Comparison of ENCODE assay signal across 9 mouse cellular contexts in the genomic region with DNA sequence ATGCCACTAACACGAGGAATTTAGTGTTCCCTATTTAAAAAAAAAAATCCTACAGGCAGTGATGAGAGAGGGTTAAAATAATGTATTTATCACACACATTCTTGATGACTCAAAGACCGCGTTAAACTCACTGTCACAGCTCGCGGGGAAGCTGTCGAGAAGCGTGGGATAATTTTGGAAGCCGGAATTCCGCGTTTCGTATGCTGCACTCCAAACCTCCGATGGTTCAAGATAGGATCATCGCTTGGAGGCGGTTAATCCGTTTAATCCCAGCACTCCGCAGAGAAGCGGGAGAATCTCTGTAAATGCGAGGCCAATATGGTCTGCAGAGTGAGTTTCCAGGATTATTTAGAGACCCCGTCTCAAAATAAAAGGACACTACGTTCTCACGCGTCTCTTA. TPM values are rescaled to one million over a fixed set of nuclear protein-coding genes. Genes with fewer than 3 reads are reported as not detected.
DNase-seq lines count a peak whose midpoint lies in the region; ATAC-seq and TF ChIP-seq lines count a peak whose summit lies in the region.
"Had no signal": no experiment of that assay in that cellular context is flagged by ENCODE, and none has a peak within 500 bp of the region (broad histone marks: within the 10 kb centered on the region; RNA-seq: fewer than 3 reads in every experiment).

No protein-coding gene starts in this region.

- 0 out of 2 replicates have a peak, but pooled peaks have one; percentile 9 for ATAC-seq in heart, embryonic 12.5 days (ENCODE audit: insufficient number of reproducible peaks, low FRiP score)
- ATAC-seq in embryonic facial prominence, embryonic 15.5 days (ENCODE audit: insufficient number of reproducible peaks, low FRiP score, low TSS enrichment, low read depth) = no peak
- peak; percentile 13; the same call in 1 of the 2 replicates for ATAC-seq in intestine, embryonic 14.5 days (replicated peaks; ENCODE audit: low FRiP score, low TSS enrichment, low read depth)
- ATAC-seq in liver, embryonic 16.5 days (ENCODE audit: low read depth) = no peak
- no peak for ATAC-seq in stomach, postnatal 0 days (ENCODE audit: low FRiP score, low TSS enrichment)

- no peak for TF ChIP-seq POLR2A in CH12.LX (IDR thresholded peaks at IDR 0.05; ENCODE audit: low read depth, low read length)

- WGBS in heart, embryonic 12.5 days = under 1% methylated on average over 22 of the region's 22 CpGs
- WGBS in embryonic facial prominence, embryonic 15.5 days = under 1% methylated on average over 22 of the region's 22 CpGs
- WGBS in intestine, embryonic 14.5 days = under 1% methylated on average over 22 of the region's 22 CpGs
- WGBS in liver, embryonic 16.5 days (ENCODE audit: insufficient replicate concordance) = 4% methylated on average over 22 of the region's 22 CpGs
- under 1% methylated on average over 22 of the region's 22 CpGs for WGBS in stomach, postnatal 0 days

- H3K36me3 ChIP-seq in heart, embryonic 12.5 days = peaks cover 20% of the 10 kb centered on the region
- H3K36me3 ChIP-seq in CH12.LX (replicated peaks in 1 of 2; ENCODE audit: control insufficient read depth in 1 of 2, insufficient read depth in 1 of 2, low read length in 1 of 2) = peaks cover 17 to 21% of the 10 kb centered on the region in 2 experiments
- peaks cover 17% of the 10 kb centered on the region for H3K36me3 ChIP-seq in embryonic facial prominence, embryonic 15.5 days
- peaks cover 21% of the 10 kb centered on the region for H3K36me3 ChIP-seq in intestine, embryonic 14.5 days (ENCODE audit: control insufficient read depth, insufficient read depth, low read length)
- peaks cover 17% of the 10 kb centered on the region for H3K36me3 ChIP-seq in liver, embryonic 16.5 days (ENCODE audit: control insufficient read depth, insufficient read depth)
- H3K36me3 ChIP-seq in stomach, postnatal 0 days (ENCODE audit: control insufficient read depth, insufficient read depth, low read length) = peaks cover 8% of the 10 kb centered on the region

- peak overlapping the region; percentile 93 for H3K27ac ChIP-seq in heart, embryonic 12.5 days (ENCODE audit: poor library complexity, severe bottlenecking)
- no peak overlapping the region for H3K27ac ChIP-seq in CH12.LX (ENCODE audit: insufficient read depth, low read depth)
- H3K27ac ChIP-seq in embryonic facial prominence, embryonic 15.5 days (replicated peaks) = peak overlapping the region; percentile 92
- H3K27ac ChIP-seq in intestine, embryonic 14.5 days (ENCODE audit: low read depth) = no peak overlapping the region; the same call in 1 of the 2 replicates
- peak overlapping the region; percentile 94 for H3K27ac ChIP-seq in liver, embryonic 16.5 days (ENCODE audit: low read length)
- H3K27ac ChIP-seq in stomach, postnatal 0 days (replicated peaks) = peak overlapping the region; percentile 90

- no peak for TF ChIP-seq RAD21 in CH12.LX (IDR thresholded peaks at IDR 0.05; ENCODE audit: low read depth, low read length)

- H3K9ac ChIP-seq in heart, embryonic 12.5 days = peak overlapping the region; percentile 87
- H3K9ac ChIP-seq in CH12.LX (ENCODE audit: insufficient read depth, low read depth) = peak overlapping the region; percentile 93
- H3K9ac ChIP-seq in embryonic facial prominence, embryonic 15.5 days = peak overlapping the region; percentile 21
- peak overlapping the region; percentile 95 for H3K9ac ChIP-seq in intestine, embryonic 14.5 days (ENCODE audit: low read length)
- H3K9ac ChIP-seq in liver, embryonic 16.5 days (ENCODE audit: low read depth, low read length) = peak overlapping the region; percentile 96
- peak overlapping the region; percentile 90 for H3K9ac ChIP-seq in stomach, postnatal 0 days (ENCODE audit: low read length)

- TF ChIP-seq CTCF in CH12.LX (conservative IDR thresholded peaks at IDR 0.05 in 1 of 2, IDR thresholded peaks at IDR 0.05 in 1 of 2; ENCODE audit: low read depth in 2 of 2, low read length in 2 of 2) = no peak
- TF ChIP-seq CTCF in stomach, postnatal 0 days (IDR thresholded peaks at IDR 0.05; ENCODE audit: low read depth) = no peak

- in situ Hi-C loops in CH12.LX (cut with MboI; ENCODE audit: low pct_ligation_motif_present, low pct_unique_long_range_greater_than_20kb, low sequenced_read_pairs) = no loop called here

- peaks cover 47% of the 10 kb centered on the region for H3K79me2 ChIP-seq in CH12.LX (replicated peaks; ENCODE audit: control insufficient read depth, extremely low read depth, insufficient read depth, poor library complexity, severe bottlenecking)

- H3K4me2 ChIP-seq in heart, embryonic 12.5 days = peak overlapping the region; percentile 96
- peak overlapping the region; percentile 63 for H3K4me2 ChIP-seq in CH12.LX (ENCODE audit: insufficient read depth, low read depth, poor library complexity, severe bottlenecking)
- peak overlapping the region; percentile 62 for H3K4me2 ChIP-seq in embryonic facial prominence, embryonic 15.5 days (replicated peaks)
- H3K4me2 ChIP-seq in intestine, embryonic 14.5 days (ENCODE audit: low read length) = peak overlapping the region; percentile 88
- peak overlapping the region; percentile 93 for H3K4me2 ChIP-seq in liver, embryonic 16.5 days (ENCODE audit: low read depth, low read length)
- H3K4me2 ChIP-seq in stomach, postnatal 0 days (replicated peaks; ENCODE audit: low read depth) = peak overlapping the region; percentile 78

- DNase-seq in heart, adult 11 months = no peak
- no peak for DNase-seq in CH12.LX (ENCODE audit: extremely low read depth)
- DNase-seq in intestine, embryonic 14.5 days (ENCODE audit: low spot score) = no peak
- DNase-seq in stomach, postnatal 0 days (ENCODE audit: low spot score) = no peak
- DNase-seq in spleen, postnatal 14 days (ENCODE audit: low spot score in 2 of 2) = no peak

- peak overlapping the region; percentile 69 for H3K4me3 ChIP-seq in heart, embryonic 12.5 days
- peak overlapping the region; percentile 88 to 95 (median 91) for H3K4me3 ChIP-seq in CH12.LX (replicated peaks in 1 of 3; ENCODE audit: low read depth in 2 of 3, low read length in 2 of 3, poor library complexity in 1 of 3)
- H3K4me3 ChIP-seq in embryonic facial prominence, embryonic 15.5 days (replicated peaks) = peak overlapping the region; percentile 96
- H3K4me3 ChIP-seq in intestine, embryonic 14.5 days (ENCODE audit: low read depth, low read length) = peak overlapping the region; percentile 97
- peak overlapping the region; percentile 96 for H3K4me3 ChIP-seq in liver, embryonic 16.5 days (ENCODE audit: low read depth, low read length)
- peak overlapping the region; percentile 86 for H3K4me3 ChIP-seq in stomach, postnatal 0 days (ENCODE audit: low read depth, low read length)

- H3K4me1 ChIP-seq in heart, embryonic 12.5 days (replicated peaks) = peaks cover 7% of the 10 kb centered on the region
- H3K4me1 ChIP-seq in CH12.LX (ENCODE audit: control insufficient read depth in 1 of 2, insufficient read depth in 2 of 2) = peaks cover 0 to 29% of the 10 kb centered on the region in 2 experiments; a peak in 2 of 4 replicates
- peaks cover 9% of the 10 kb centered on the region for H3K4me1 ChIP-seq in embryonic facial prominence, embryonic 15.5 days
- H3K4me1 ChIP-seq in intestine, embryonic 14.5 days (replicated peaks; ENCODE audit: control insufficient read depth, insufficient read depth, low read length) = peaks cover 8% of the 10 kb centered on the region
- H3K4me1 ChIP-seq in liver, embryonic 16.5 days (ENCODE audit: control insufficient read depth, low read depth, low read length) = peaks cover 40% of the 10 kb centered on the region
- no peaks in the 10 kb centered on the region for H3K4me1 ChIP-seq in stomach, postnatal 0 days (replicated peaks; ENCODE audit: control insufficient read depth, insufficient read depth)

- dilution Hi-C loops in CH12.LX (cut with MboI; ENCODE audit: extremely low pct_ligation_motif_present, extremely low pct_unique_long_range_greater_than_20kb, low sequenced_read_pairs) = no loop called here

- no peaks in the 10 kb centered on the region for H3K9me3 ChIP-seq in heart, embryonic 12.5 days (replicated peaks)
- no peaks in the 10 kb centered on the region for H3K9me3 ChIP-seq in CH12.LX (replicated peaks; ENCODE audit: low read length)
- H3K9me3 ChIP-seq in embryonic facial prominence, embryonic 15.5 days (replicated peaks) = no peaks in the 10 kb centered on the region
- H3K9me3 ChIP-seq in intestine, embryonic 14.5 days (ENCODE audit: control insufficient read depth, low read length) = no peaks in the 10 kb centered on the region
- no peaks in the 10 kb centered on the region for H3K9me3 ChIP-seq in liver, embryonic 16.5 days (replicated peaks; ENCODE audit: control insufficient read depth, low read length)
- no peaks in the 10 kb centered on the region for H3K9me3 ChIP-seq in stomach, postnatal 0 days (ENCODE audit: control insufficient read depth, low read length)

- no peaks in the 10 kb centered on the region for H3K27me3 ChIP-seq in heart, embryonic 12.5 days (replicated peaks)
- no peaks in the 10 kb centered on the region for H3K27me3 ChIP-seq in CH12.LX (replicated peaks)
- H3K27me3 ChIP-seq in embryonic facial prominence, embryonic 15.5 days = no peaks in the 10 kb centered on the region
- no peaks in the 10 kb centered on the region for H3K27me3 ChIP-seq in intestine, embryonic 14.5 days (replicated peaks; ENCODE audit: control insufficient read depth, insufficient read depth, low read length)
- no peaks in the 10 kb centered on the region for H3K27me3 ChIP-seq in liver, embryonic 16.5 days (ENCODE audit: control insufficient read depth, insufficient read depth, low read depth, low read length)
- no peaks in the 10 kb centered on the region for H3K27me3 ChIP-seq in stomach, postnatal 0 days (ENCODE audit: control insufficient read depth, insufficient read depth, low read length)

- TF ChIP-seq EP300 in CH12.LX (IDR thresholded peaks at IDR 0.05; ENCODE audit: low read length) = no peak
- TF ChIP-seq EP300 in stomach, postnatal 0 days (optimal IDR thresholded peaks at IDR 0.05) = no peak

RNA-seq across cellular contexts. Expression of gene Metap2, which starts 6.9 kb away (rescaled TPM):
- polyA plus RNA-seq in heart, embryonic 12.5 days (2016; fragmentation: Nextera tagmentation; extraction: Ambion mirVana) = 182 and 186 TPM in 2 replicates
- total RNA-seq in CH12.LX (2012; rRNA removed) (183 and 217 TPM in 2 replicates), CH12.LX (2014; rRNA removed) (211 and 225 TPM in 2 replicates)
- 710 and 994 TPM in 2 replicates for polyA plus RNA-seq in CH12.LX (2012; ENCODE audit: insufficient read length, low read depth)
- 174 and 185 TPM in 2 replicates for polyA plus RNA-seq in embryonic facial prominence, embryonic 15.5 days (2015; fragmentation: Nextera tagmentation; extraction: Ambion mirVana)
- 206 and 207 TPM in 2 replicates for polyA plus RNA-seq in intestine, embryonic 14.5 days (2014; fragmentation: Nextera tagmentation; extraction: Ambion mirVana)
- polyA plus RNA-seq in liver, embryonic 16.5 days (2015; fragmentation: Nextera tagmentation; extraction: Ambion mirVana) = 161 TPM in 2 replicates
- polyA plus RNA-seq in stomach, postnatal 0 days (2015; fragmentation: Nextera tagmentation; extraction: Ambion mirVana) = 112 and 126 TPM in 2 replicates

RNA-seq across cellular contexts. Expression of gene Usp44, which starts 58.6 kb away (rescaled TPM):
- 0.49 and 0.50 TPM in 2 replicates for polyA plus RNA-seq in heart, embryonic 12.5 days (2016; fragmentation: Nextera tagmentation; extraction: Ambion mirVana)
- total RNA-seq in CH12.LX (2012; rRNA removed) = 17.8 and 28.2 TPM in 2 replicates
- 4.6 and 4.9 TPM in 2 replicates for total RNA-seq in CH12.LX (2014; rRNA removed)
- 2.7 and 2.9 TPM in 2 replicates for polyA plus RNA-seq in CH12.LX (2012; ENCODE audit: insufficient read length, low read depth)
- 1.3 TPM in 2 replicates for polyA plus RNA-seq in embryonic facial prominence, embryonic 15.5 days (2015; fragmentation: Nextera tagmentation; extraction: Ambion mirVana)
- polyA plus RNA-seq in intestine, embryonic 14.5 days (2014; fragmentation: Nextera tagmentation; extraction: Ambion mirVana) = 0.38 and 0.86 TPM in 2 replicates
- polyA plus RNA-seq in liver, embryonic 16.5 days (2015; fragmentation: Nextera tagmentation; extraction: Ambion mirVana) = 0.87 and 1.1 TPM in 2 replicates
- polyA plus RNA-seq in stomach, postnatal 0 days (2015; fragmentation: Nextera tagmentation; extraction: Ambion mirVana) = not detected in 2 replicates
- total RNA-seq: layer of hippocampus, adult 8-10 months had no signal

Comparison
In these comparisons a context has a peak if more than half of its experiments do, and no peak if none do; other contexts are left out.
1. ATAC-seq: peak in heart, embryonic 12.5 days (single experiment) and intestine, embryonic 14.5 days (single experiment); none in embryonic facial prominence, embryonic 15.5 days (single experiment), liver, embryonic 16.5 days (single experiment) and stomach, postnatal 0 days (single experiment).
2. H3K27ac ChIP-seq: peak in heart, embryonic 12.5 days (single experiment), embryonic facial prominence, embryonic 15.5 days (single experiment), liver, embryonic 16.5 days (single experiment) and stomach, postnatal 0 days (single experiment); none in CH12.LX (single experiment) and intestine, embryonic 14.5 days (single experiment).
3. H3K9ac ChIP-seq: peak in every context shown above with its lines; median percentile 96 in liver, embryonic 16.5 days; 95 in intestine, embryonic 14.5 days; 93 in CH12.LX; 90 in stomach, postnatal 0 days; 87 in heart, embryonic 12.5 days; 21 in embryonic facial prominence, embryonic 15.5 days.
4. Peak in every context shown above with its lines, with median percentiles within 50 percentile points of each other: H3K4me2 ChIP-seq and H3K4me3 ChIP-seq.